Mouse (Mus musculus): ENCODE results near the gene Antxr1.

Antxr1 gene

GRCm38 (mm10) chr6:87139796-87140553, 195.6 kb downstream of the Antxr1 start:
- no peak for DNase-seq (ENCODE audit: low read depth)

DNA sequence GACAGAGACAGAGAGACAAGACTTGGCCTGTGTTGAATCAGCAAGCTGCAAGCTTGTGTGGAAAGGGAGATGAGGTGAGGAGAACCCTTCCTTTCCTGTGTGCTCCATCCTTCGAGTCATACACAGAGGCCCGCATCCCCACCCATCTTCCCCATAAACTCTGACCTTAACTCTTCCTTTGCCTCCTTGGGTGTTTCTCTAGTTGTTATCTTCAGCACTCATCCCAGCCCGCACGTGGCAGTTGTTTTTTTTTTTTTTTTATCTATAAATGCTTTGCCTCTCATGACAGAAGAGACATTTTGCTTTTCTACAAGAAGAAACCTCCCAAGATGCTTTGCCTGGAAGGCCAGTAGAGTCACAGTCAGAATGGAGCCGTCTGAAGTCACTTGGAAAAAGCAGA, 197.1 kb downstream of the Antxr1 start:
- DNase-seq (ENCODE audit: low read depth) = no peak

- no peak for DNase-seq (ENCODE audit: low read depth)
Measured at GRCm38 (mm10) chr6:87133966-87134546, 201.6 kb downstream of the Antxr1 start.

- no peak for DNase-seq (ENCODE audit: low read depth)
Measured at GRCm38 (mm10) chr6:87133520-87133919, 202.1 kb downstream of the Antxr1 start.

- no peak for DNase-seq (ENCODE audit: low read depth)
Measured at GRCm38 (mm10) chr6:87131078-87131477, 204.5 kb downstream of the Antxr1 start.

DNA sequence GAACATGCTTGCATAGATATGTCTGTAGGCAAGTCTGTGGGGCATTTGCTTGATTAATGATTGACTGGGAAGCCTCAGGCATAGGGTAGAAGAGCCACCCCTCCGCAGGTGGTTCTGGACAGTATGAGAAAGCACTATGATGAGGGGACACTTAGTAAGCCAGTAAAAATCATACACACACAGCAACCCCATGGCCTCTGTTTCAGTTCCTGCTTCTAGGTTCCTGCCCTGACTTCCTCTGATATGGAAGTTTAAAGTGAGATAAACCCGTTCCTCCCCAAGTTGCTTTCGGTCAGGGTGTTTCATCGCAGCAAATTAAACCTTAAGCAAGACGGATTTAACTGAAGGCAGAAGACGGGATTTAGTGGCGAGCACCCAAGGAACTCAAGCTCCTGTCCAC, 205.0 kb downstream of the Antxr1 start:
- DNase-seq (ENCODE audit: low read depth) = no peak

GRCm38 (mm10) chr6:87129861-87130260, 205.8 kb downstream of the Antxr1 start:
- DNase-seq (ENCODE audit: low read depth) = no peak

GRCm38 (mm10) chr6:87127049-87127753, 208.4 kb downstream of the Antxr1 start:
- DNase-seq (ENCODE audit: low read depth) = no peak

- no peak for DNase-seq (ENCODE audit: low read depth)
Measured at GRCm38 (mm10) chr6:87123973-87124372, 211.6 kb downstream of the Antxr1 start.

GRCm38 (mm10) chr6:87123406-87123805, 212.2 kb downstream of the Antxr1 start:
- DNase-seq (ENCODE audit: low read depth) = no peak

GRCm38 (mm10) chr6:87121961-87122360, 213.7 kb downstream of the Antxr1 start:
- no peak for DNase-seq (ENCODE audit: low read depth)

DNA sequence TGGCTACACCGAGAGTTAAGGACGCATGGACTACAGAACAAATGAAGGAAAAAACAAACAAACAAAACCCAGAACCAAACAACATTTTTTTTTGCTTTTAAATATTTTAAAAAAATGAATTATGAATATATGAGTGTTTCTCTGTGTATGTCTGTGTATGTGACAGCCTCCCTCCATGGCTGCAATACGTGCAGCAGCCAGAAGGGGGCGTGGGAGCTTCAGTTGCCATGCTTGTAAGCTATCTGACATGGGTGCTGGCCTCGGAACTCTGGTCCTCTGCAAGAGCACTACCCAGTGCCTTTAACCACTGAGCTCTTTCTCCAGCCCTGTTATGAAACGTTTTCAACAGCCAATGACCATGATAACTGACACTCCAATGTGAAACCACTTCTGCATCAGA, 215.0 kb downstream of the Antxr1 start:
- DNase-seq (ENCODE audit: low read depth) = peak; percentile 29

DNA sequence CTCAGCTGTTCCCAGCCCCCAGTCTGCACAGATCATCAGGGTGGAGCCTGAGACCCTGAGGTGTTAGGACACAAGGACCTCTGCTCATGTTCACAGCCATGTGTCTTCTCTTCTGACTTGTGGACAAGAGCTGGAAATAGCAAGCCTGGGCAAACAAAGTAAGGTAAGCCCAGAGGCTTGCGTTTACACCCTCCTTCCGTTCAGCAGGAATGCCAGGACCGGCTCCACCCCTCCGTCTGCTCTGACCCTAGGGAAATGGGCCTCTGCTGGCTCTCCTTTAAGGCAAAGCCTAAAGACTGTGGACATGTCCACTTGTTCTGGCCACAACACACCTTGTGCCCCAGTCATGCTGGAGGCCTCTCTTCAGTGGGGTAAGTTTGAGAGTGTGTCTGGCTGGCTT, 215.6 kb downstream of the Antxr1 start:
- no peak for DNase-seq (ENCODE audit: low read depth)

GRCm38 (mm10) chr6:87119066-87119837, 216.4 kb downstream of the Antxr1 start:
- peak; percentile 30 for DNase-seq (ENCODE audit: low read depth)

DNA sequence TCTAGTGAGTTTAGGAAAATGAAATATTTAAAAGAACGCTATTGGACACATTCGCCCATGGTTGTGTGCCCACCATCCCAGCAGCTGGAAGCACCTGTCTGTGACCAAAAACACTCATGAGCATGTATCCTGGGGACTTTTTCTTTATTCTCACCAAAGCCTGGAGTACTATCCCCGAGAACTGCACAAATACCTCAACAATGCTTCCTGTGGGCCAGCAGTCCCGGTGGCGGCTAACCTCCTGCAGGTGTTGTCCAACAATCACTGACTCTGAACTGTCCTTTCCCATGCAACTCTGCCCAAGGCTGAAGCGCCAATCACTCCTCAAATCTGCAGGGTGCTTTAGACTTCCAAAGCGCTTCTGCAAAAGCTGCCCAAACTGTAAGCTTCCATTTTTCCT, 219.0 kb downstream of the Antxr1 start:
- no peak for DNase-seq (ENCODE audit: low read depth)

GRCm38 (mm10) chr6:87115981-87116380, 219.6 kb downstream of the Antxr1 start:
- DNase-seq (ENCODE audit: low read depth) = no peak

GRCm38 (mm10) chr6:87112125-87112524, 223.5 kb downstream of the Antxr1 start:
- DNase-seq (ENCODE audit: low read depth) = no peak

- DNase-seq (ENCODE audit: low read depth) = no peak
Measured at GRCm38 (mm10) chr6:87111493-87111892, 224.1 kb downstream of the Antxr1 start.

DNA sequence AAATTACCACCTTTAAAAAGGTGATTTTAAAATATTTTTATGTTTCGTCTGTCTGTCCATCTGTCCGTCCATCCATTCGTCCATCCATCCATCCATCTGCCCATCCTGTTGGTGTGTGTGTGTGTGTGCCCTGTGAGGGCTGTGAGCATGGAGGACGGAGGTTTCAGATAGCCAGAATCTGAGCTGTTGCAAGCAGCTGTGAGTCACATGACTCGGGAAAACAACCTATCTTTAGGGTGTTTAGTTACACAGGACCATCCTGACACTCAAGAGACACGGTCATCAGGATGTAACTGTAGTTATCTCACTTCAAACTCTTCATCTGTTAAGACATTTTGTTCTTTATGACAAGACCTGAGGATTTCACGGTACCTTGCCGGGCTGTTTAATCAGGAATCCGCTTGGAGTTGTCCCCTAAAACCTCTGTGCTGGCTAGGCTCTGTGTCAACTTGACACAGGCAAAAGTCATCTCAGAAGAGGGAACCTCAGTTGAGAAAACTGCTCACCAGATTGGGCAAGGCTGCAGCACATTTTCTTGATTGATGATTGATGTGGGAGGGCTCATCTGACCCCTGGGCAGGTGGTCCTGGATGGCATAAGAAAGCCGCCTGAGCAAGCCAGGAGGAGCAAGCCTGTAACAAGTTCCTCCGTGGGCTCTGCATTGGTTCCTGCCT, 231.4 kb downstream of the Antxr1 start, which contains the start of gene D6Ertd527e:
D6Ertd527e (plus strand) TSS at position 624 of the 674 bp plus-strand sequence.
- DNase-seq (ENCODE audit: low read depth) = no peak

DNA sequence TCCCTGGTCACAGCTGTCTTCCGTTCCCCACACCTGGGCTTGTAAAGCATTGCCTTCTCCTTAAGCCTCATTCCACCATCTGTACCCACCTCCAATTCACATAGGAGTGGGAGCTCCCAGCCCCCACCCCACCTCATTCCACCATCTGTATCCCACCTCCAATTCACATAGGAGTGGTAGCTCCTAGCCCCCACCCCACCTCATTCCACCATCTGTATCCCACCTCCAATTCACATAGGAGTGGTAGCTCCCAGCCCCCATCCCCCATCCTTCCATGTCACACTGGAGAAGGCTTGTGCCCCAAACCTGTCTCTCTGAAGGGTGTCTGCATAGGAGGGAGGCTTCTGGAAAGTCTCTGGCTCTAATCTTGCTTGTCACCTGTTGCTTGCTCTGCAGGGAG, 232.3 kb downstream of the Antxr1 start:
- no peak for DNase-seq (ENCODE audit: low read depth)

DNA sequence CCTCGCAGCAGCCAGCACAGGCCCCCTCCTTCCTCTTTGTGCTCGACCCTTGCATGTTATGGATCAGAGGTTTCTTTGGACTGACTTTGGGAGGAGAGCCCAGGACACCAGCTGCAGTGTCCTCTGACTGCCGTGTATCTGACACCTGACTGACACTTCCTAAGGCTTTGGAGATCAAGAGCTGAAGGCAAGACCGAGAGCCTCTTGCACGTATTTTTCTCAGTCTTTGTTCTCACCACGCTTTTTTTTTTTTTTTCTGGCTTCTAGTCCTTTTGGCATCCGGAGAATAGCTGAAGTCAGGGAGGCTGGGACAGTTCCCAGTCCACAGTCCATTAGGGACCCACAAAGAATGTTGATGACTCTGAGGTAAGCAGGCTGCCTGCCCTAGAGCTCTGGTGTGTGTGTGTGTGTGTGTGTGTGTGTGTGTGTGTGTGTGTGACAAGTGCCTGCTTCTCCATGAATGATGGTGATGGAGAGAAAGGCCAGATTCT, 233.2 kb downstream of the Antxr1 start:
- no peak for DNase-seq (ENCODE audit: low read depth)

GRCm38 (mm10) chr6:87101955-87102353, 233.7 kb downstream of the Antxr1 start:
- DNase-seq (ENCODE audit: low read depth) = no peak

All from induced T-regulatory cell, adult 2 months (primary cell).